Mouse (Mus musculus) c-Kit-positive CD71-negative TER-119-negative erythroid progenitor cells, embryonic 14.5 days (primary cell): ENCODE data around the gene Fam90a1a.
"Not testable (repeated sequence)": the region's sequence is repeated elsewhere in the genome, so short reads cannot be mapped to it uniquely, and the experiment has no call there.

ENCODE experiments used
- DNase-seq: peaks from one replicate; pipeline ENCODE4 v3.0.0-alpha.2; 2013; ENCODE audit warnings: low read depth

The Fam90a1a gene

GRCm38 (mm10) chr8:21958414-21958813 lies at the start of gene Fam90a1a:
Gene Fam90a1a, plus strand, starts transcription at chr8:21958714.
- no peak for DNase-seq

GRCm38 (mm10) chr8:21911931-21912330 lies 46.6 kb upstream of the Fam90a1a start:
- DNase-seq = no peak

- no peak for DNase-seq
Observed at GRCm38 (mm10) chr8:21912554-21912953, 46.0 kb upstream of the Fam90a1a start.

- no peak for DNase-seq
Observed at GRCm38 (mm10) chr8:21915625-21916024, 42.9 kb upstream of the Fam90a1a start.

GRCm38 (mm10) chr8:21930754-21931153 lies 27.8 kb upstream of the Fam90a1a start:
- DNase-seq = not testable (repeated sequence)

- no peak for DNase-seq
Observed at GRCm38 (mm10) chr8:21932610-21933009, 25.9 kb upstream of the Fam90a1a start, which contains the start of gene Defb15. Gene Defb15, minus strand, starts transcription at chr8:21932710.

GRCm38 (mm10) chr8:21938052-21938451 lies 20.5 kb upstream of the Fam90a1a start, which contains the start of gene Defb35:
Gene Defb35, plus strand, starts transcription at chr8:21938352.
- not testable (repeated sequence) for DNase-seq

GRCm38 (mm10) chr8:21946462-21946861 lies 12.1 kb upstream of the Fam90a1a start, which contains the start of gene Defb13:
Gene Defb13, plus strand, starts transcription at chr8:21946762.
- no peak for DNase-seq

GRCm38 (mm10) chr8:21947311-21948017 lies 11.1 kb upstream of the Fam90a1a start:
- DNase-seq = no peak

GRCm38 (mm10) chr8:21955321-21955720 lies 3.2 kb upstream of the Fam90a1a start:
- DNase-seq = peak; percentile 24

- no peak for DNase-seq
Observed at GRCm38 (mm10) chr8:21956336-21956735, 2.2 kb upstream of the Fam90a1a start.

- DNase-seq = no peak
Observed at GRCm38 (mm10) chr8:21966646-21967045, 8.1 kb downstream of the Fam90a1a start.

- DNase-seq = no peak
Observed at GRCm38 (mm10) chr8:21969475-21969874, 11.0 kb downstream of the Fam90a1a start, which contains the start of gene Ccdc70. Gene Ccdc70, plus strand, starts transcription at chr8:21969775.

GRCm38 (mm10) chr8:21978193-21978592 lies 19.7 kb downstream of the Fam90a1a start:
- no peak for DNase-seq

GRCm38 (mm10) chr8:21981664-21982337 lies 23.3 kb downstream of the Fam90a1a start:
- no peak for DNase-seq

- DNase-seq = no peak
Observed at GRCm38 (mm10) chr8:21992184-21992583, 33.7 kb downstream of the Fam90a1a start.

GRCm38 (mm10) chr8:21995181-21995580 lies 36.7 kb downstream of the Fam90a1a start:
- DNase-seq = peak; percentile 6

GRCm38 (mm10) chr8:22004750-22005522 lies 46.4 kb downstream of the Fam90a1a start:
- DNase-seq = no peak

GRCm38 (mm10) chr8:22006423-22006822 lies 47.9 kb downstream of the Fam90a1a start:
- DNase-seq = no peak

GRCm38 (mm10) chr8:22009403-22009802 lies 50.9 kb downstream of the Fam90a1a start:
- no peak for DNase-seq

- no peak for DNase-seq
Observed at GRCm38 (mm10) chr8:22013034-22013707, 54.7 kb downstream of the Fam90a1a start.
